Mouse (Mus musculus): ENCODE measurements around the gene Tnp2.
A peak's percentile ranks its signal among the peaks of the same experiment; 100 is the strongest.

The Tnp2 gene

DNA sequence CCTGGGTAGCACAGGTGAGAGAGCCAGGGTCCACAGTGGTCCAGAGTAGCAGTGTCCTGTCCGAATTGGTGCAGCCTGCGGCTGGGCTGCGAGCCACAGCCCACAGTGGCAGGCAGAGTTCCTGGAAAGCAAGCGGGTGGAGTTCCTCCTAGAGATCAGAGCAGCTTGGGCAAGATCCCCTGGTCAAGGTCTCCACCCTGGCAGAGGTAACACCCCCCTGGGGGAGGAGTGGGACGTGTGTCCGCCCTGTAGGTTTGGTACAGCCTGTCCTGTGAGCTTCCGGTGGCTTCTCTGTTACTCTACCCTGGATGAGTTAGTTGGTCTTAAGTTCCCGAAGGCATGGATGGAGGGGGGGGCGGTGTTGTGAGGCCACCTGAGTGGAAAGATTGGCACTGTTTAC, 19.6 kb downstream of the Tnp2 start:
- no peak for DNase-seq (ENCODE audit: low read depth)

- DNase-seq (ENCODE audit: low read depth), result peak; percentile 84
Measured at GRCm38 (mm10) chr16:10767158-10767557, 21.3 kb downstream of the Tnp2 start.

DNA sequence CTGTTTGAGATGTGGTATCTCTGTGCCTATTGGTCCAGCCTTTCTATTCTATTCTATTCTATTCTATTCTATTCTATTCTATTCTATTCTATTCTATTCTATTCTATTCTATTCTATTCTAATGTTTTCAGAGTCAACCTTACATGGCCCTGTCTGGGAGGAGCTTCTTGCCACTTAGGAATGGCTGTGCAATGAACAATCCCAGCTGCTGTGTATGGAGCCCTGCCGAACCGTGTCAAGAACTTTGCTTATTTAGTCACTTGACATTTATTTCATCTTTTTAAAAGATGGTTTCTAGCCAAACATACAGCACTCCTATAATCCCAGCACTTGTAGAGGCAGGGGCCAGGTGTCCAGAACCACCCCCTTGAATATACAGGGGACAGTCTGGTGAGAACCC, 24.1 kb downstream of the Tnp2 start:
- no peak for DNase-seq (ENCODE audit: low read depth)

GRCm38 (mm10) chr16:10763540-10764264, 24.8 kb downstream of the Tnp2 start:
- no peak for DNase-seq (ENCODE audit: low read depth)

GRCm38 (mm10) chr16:10762569-10763180, 25.8 kb downstream of the Tnp2 start:
- DNase-seq (ENCODE audit: low read depth), result no peak

DNA sequence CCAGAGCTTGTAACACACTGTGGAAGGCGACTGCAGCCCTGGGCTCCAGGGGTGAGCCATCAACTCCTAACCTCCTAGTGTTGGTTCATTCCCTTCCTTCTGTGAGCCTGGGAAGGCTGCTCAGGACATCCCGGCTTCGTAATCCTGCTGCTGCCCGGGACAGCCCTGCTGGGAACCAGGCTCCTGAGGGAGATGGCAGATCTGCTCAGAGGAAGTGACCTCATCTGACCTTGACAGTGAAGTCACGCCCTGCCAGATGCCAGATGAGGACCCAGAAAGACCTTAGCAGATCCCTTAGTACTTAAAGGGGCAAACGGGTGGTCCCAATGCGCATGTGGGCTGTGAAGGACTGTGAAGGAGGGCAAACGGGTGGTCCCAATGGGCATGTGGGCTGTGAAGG, 27.3 kb downstream of the Tnp2 start:
- DNase-seq (ENCODE audit: low read depth), result no peak

- DNase-seq (ENCODE audit: low read depth), result no peak
Measured at GRCm38 (mm10) chr16:10756168-10756567, 32.3 kb downstream of the Tnp2 start.

DNA sequence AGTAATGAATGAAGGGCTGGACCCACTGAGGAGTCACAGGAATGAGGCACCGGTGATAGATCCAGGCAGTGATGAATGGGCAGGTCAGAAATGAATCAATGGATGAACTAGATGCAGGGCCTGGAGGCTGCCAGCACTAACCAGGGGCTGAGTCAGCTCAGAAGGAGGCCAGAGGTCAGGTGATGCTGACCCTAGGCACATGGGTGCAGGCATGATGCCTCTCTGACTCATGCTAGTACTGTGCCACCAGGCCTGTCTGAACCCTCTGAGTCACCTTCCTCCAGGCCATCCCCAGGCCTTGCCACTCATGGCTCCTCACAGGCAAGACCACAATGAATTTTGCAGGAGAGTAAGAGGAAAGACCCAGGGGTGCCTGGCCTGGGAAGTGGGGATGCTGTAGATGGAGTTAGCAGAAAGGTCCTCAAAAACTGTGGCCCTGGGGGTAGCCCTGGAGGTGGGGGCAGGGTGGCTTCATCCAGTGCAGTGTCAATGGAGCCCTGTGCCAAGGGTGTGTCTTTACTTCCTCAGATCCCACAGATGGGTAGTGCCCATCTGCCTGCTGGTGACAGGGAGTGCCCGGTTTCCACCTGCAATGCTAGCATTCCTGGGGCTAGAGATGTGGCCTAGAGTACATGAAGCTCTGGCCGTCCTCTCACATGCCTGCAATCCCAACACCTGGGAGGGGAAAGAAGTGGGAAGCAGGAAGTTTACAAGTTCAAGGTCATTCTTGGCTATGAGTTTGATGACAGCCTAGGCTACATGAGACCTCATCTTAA, 33.8 kb downstream of the Tnp2 start:
- peak; percentile 85 for DNase-seq (ENCODE audit: low read depth)

GRCm38 (mm10) chr16:10749824-10750223, 38.6 kb downstream of the Tnp2 start:
- peak; percentile 64 for DNase-seq (ENCODE audit: low read depth)

DNA sequence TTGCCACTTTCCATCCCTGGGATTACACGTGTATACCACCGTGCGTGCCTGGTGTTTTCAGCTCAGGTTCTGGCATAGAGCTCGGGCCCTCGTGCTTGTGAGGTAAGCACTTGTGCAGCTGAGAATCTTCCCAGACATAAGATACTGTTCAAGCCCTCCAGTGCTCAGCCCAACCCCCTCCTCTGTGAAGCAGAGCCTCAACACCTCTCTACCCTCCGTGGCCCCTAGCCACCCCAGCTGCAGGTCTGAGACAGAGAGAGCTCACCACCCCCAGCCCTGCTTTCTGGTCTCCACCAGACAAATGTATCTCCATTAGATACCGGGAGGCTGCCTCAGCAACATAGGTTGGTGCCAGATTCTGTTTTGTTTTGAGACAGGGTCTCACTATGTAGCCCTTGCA, 39.2 kb downstream of the Tnp2 start:
- no peak for DNase-seq (ENCODE audit: low read depth)

DNA sequence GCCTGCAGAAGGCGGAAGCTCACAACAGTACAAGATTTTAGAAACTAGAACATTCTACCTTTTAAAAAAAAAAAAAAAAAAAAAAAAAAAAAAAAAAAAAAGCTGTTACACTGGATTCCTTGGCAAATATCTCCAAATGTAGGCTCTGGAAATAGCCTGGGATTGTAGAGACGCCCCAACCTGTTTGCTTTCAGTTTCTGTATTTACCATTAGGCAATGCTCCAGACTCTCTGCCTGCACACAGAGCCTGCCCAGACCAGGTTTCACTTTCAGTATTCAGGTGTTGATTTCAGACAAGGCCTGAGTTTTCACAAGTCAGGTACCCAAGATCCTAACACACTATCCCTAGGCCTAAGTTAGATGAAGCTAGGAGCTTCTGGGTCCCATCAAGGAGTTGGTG, 47.4 kb downstream of the Tnp2 start:
- DNase-seq (ENCODE audit: low read depth), result peak; percentile 55

- DNase-seq (ENCODE audit: low read depth), result no peak
Measured at GRCm38 (mm10) chr16:10739854-10740398, 48.5 kb downstream of the Tnp2 start.

GRCm38 (mm10) chr16:10738866-10739265, 49.6 kb downstream of the Tnp2 start:
- DNase-seq (ENCODE audit: low read depth), result no peak

Data from NIH3T3 (cell line).